Mouse (Mus musculus): ENCODE results near the gene Fnip2.
"Not testable (repeated sequence)": the region's sequence is repeated elsewhere in the genome, so short reads cannot be mapped to it uniquely, and the experiment has no call there.

The Fnip2 gene

DNA sequence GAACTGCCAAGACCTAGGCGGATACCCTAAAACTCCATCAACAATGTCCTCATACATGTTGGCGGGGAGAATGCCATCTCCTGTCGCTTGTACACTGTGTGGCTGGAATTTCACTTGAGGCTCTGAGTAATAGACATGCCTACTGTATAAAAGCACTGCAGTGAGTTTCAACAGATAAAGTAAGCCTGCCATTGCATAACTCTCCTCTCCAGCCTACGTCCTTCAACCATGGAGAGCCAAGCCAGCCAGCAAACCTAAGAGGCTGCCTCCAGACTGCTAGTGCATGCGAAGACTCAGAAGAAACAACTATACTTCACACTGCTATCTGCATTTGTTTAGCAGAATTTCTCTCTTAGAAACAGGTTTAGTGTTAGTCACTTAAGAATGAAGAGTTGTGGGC is 95.2 kb downstream of the Fnip2 start:
- DNase-seq: no peak

DNA sequence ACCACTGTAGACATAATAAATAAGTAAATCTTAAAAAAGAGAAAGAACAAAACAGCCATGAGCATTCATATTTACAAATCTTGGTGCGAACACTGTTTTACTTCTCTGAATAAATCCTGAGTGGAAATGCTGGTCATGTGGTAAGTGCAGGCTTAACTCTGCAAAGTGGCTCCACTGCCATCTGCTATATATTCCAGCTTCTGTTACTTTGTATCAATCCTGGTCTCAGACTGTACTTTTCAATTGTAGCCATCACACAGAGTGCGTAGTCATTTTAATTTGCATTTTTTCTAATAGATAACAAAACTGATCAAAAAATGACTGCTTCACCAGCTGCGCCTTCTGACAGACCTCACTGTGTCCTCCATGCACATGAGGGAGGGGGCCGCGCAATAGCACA is 98.2 kb downstream of the Fnip2 start:
- DNase-seq: no peak

DNA sequence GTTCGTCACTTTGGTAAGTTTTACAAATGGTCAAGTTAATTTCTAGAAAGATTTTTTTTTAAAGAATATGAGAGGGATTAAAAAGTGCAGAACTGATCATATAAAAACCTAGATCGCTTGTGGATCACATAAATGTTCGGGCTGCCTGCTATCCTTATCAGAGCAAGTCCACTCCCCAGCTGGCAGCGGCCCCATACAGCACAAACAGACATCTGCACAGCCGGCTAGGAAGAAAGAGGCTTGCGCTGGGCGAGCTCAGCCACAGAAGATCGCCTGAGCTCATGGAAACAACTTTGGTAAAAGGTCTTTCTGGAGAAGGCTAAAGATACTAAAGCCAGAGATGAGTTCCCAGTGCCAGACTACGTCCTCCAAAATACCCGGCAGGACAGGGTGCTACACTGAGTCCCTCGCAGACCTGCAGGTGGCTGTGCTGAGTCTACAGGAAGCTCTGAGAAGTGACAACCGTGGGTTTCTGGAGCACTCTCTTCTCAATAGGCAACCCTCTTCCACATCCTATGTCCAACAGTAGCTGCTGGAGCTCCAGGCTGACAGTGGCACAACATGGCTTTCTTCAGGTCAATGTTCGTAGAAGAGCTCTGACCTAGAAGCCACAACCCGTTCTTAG is 108.8 kb downstream of the Fnip2 start:
- DNase-seq: no peak

DNA sequence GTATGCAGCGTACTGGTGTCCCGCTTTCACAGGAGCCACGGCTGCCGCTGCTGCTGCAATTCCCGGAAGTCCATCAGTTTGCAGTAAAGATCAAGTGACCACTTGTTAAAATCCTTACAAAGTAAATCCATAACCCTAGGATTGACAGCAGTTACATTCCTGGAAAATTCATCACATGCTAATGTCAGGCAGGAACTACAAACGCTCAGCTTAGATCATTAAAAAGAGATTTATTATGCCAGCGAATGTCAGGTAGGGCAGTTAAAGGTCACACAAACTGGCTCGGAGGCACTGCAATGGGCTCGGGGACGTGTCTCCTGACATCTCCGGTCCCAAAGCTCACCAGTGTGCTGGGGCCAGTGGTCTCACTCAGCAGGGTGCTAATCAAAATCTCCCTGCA is 111.8 kb downstream of the Fnip2 start:
- DNase-seq: no peak

DNA sequence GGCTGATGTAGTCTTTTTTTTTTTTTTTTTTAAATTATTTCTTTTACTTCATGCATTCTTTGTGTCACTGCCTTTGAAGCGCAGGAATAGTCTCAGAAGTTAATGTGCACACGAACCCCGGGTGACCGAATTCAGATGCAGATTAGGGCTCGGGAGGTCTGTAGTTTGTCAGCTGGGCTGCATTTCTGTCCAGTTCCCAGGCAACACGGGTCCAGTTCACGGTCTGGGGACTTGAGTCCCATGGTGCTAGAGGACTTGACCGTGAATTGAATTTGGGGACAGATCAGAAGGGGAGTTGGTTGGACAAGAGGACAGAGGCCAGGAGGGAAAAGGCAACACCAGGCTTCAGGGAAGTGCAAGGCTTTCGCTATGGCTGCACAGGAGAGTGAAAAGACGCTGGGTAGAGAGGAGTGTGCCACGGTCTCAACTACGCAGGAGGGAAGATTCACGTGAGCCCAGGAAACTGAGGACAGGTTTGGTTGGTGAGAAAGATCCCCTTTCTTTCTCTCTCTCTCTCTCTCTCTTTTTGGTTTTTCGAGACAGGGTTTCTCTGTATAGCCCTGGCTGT is 114.8 kb downstream of the Fnip2 start:
- DNase-seq: no peak

DNA sequence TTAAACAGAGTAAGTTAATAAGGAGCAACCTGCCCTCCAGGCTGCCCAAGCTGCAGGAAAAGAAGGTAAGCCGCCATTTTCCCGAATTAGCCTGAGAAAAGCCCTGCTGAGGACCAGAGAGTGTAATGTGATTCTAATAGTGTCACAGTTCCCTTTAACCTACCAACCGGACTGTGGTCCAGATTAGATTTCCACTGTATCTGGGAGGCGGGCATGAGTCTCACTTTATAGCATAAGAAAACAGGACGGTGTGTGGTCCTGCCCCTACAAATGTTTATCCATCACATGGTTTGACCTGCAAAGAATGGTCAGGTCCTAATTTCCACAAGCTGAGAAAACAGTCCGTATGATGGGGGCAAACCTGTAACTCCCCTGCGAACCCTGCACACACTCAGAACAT is 118.2 kb downstream of the Fnip2 start:
- no peak for DNase-seq

DNA sequence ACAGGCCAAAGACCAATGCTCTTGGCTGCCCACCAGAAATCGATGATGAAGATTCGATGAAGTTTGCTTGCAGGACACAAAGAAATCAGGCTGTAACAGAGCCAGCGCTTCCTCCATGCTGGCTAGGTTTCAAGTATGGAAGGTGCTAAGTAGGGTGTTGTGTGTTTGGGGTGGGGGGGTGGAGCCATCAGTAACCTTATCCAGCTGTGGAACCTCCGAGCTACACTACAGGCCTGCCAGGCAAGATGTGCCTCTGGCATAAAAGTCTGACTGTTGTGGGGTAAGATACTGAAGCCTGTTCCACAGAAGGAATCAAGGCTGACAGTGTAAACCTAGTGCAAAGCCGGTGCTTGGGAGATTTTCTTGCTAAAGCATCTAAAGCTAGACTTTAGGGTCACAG is 119.2 kb downstream of the Fnip2 start:
- no peak for DNase-seq

DNA sequence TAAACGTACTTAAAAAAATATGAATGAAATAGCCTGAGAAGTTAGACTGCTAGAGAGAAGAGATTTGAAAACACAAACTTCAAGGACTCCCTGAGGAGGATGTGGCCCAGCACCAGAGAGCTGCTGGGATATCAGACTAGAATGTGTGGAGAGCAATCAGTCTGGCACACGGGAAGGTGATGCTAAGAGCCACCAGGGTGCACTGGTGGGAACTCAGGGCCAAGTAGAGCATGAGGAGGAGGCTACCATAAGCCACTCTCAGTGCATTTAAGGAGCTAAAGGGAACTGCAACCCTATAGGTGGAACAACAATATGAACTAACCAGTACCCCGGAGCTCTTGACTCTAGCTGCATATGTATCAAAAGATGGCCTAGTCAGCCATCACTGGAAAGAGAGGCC is 120.9 kb downstream of the Fnip2 start:
- DNase-seq: not testable (repeated sequence)

DNA sequence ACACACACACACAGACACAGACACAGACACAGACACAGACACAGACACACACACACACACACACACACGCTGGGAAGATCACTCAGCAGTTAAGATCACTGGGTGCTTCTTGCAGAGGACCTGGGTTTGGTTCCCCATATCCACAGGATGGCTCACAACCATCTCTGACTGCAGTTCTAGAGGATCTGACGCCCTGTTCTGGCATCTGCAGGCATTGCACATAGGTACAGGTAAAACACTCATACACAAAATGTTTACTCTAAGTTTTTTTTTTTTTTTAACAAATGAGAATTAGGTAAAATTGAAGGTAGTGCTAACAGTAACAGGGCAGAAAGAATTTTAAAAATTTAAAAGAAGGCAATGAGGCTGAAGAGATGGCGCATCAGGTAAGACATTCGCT is 121.5 kb downstream of the Fnip2 start:
- no peak for DNase-seq

DNA sequence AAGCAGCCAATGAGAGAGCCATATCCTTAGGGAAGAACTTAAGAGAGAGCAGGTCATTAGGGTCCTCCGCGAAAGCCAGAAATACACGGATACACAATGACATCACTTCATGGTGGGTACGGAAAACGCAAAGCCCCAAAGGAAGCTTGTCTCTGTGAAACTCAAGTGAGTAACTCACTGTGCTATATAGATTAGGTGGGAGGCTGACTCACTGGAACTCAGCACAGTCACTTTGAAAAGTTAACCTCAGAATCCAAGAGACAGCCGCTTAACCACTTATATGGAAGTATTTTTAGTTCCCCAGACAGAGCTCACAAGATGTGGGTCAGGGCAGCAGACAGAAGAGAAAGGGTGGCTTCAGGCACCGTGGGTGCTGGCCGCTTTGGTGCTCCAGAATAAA is 122.6 kb downstream of the Fnip2 start:
- no peak for DNase-seq

DNA sequence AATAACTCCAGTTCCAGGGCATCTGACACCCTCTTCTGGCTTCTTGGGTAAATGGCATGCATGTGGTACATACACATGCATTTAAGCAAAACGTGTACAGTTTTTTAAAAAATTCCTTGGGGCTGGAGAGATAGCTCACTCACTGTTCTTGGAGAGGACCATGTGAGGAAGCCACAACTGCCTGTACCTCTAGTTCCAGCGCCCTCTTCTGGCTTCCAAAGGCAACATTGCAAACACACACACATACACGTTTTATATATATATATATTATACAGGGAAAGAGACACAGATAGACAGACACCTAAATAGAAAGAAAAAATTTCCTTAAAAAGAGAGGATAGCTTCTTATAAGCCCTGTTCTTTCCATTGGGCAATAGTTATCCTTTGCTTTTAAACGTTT is 123.7 kb downstream of the Fnip2 start:
- DNase-seq: no peak

DNA sequence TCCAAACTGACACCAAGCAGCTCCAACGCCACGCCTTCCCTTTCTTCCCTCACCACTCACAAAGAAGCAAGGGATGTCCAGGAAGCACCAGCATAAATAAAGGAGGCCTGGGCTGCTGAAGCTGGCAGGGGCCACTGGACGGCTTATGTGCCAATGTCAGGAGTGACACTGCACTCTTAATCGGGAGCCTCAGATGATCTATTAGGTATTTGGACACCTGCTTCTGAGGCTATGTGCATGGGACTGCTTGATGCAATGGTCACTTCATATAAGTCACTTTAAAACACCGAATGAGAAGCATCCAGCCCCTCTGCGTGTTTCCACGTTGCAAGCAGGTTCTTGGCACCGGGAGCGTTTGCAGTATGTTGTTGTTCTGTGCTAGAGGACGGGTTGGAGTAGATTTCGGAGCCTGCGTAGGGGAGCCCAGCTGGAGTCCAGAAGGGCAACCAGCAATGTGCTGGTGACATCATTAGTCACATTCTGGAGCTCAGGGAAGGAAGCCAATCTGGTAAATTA is 126.6 kb downstream of the Fnip2 start:
- DNase-seq: no peak

DNA sequence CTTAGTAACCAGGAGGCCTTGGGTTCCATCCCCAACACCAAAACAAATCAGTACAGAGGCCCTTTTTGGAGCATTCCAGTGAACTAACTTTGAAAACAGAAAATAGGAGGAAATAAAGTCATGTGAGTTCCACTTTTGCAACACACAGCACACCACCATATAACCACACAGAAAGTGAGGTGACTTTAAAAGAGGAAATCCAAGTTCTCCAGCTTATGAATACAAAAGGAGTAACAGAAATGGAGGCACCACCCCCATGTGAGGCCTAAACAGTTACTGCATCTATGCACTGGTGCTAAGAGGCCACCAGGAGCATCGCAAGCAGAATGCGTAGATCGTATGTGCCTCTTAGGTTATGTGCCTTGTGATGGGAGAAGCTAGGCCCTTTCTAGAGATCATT is 129.3 kb downstream of the Fnip2 start:
- no peak for DNase-seq

DNA sequence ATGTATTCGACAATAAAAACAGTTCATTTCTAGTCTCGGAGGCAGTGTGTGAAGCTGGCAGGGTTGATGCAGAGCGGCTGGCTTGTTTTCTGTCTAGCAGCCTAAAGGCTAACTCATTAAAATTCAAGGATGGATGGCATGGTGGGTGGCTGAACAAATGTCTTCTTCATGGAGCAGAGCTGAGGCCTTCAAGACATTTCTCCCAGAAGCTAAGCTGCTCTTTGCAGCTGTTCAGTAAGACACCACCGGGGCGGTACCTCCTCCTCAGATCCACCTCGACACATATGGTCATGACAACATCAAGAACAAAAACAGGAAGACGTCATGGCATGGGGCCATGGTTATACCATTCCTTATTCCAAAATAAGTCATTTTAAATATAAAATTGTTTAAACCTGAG is 131.4 kb downstream of the Fnip2 start:
- no peak for DNase-seq

DNA sequence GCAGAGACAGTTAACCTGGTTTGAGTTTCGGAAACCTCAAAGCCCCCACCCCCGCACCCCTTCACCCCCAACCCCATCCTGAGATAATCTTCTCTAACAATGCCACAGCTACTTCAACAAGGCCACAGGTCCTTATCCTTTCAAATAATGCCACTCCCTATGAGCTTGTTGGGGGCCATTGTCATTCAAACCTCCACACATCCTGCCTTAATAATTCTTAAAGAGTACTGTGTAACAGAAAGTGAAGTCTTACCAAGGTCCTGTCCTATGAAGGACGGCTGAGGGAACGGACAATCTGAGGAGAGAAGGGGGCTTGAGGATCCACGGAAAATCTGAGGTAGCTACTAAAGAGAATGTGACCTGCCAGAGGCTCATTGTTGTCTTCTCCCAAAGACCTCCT is 132.6 kb downstream of the Fnip2 start:
- no peak for DNase-seq

DNA sequence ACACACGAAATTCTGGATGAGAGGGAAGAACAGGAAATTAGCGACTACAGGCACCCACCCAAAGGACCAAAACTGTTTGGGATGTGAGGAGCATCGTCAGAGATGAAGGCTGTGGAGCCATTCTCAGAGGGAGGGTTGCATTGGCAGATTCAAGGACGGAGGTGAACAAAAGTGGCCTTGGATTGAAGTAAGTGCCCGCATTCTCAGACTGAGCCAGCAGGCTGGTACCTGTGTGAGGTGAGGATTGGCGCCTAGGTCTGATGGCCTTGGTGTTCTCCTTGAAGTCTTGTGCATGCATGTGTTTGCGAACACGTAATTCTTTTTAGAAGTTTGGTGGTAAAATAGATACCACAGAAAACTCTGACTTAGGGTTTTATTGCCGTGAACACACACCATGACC is 133.2 kb downstream of the Fnip2 start:
- no peak for DNase-seq

DNA sequence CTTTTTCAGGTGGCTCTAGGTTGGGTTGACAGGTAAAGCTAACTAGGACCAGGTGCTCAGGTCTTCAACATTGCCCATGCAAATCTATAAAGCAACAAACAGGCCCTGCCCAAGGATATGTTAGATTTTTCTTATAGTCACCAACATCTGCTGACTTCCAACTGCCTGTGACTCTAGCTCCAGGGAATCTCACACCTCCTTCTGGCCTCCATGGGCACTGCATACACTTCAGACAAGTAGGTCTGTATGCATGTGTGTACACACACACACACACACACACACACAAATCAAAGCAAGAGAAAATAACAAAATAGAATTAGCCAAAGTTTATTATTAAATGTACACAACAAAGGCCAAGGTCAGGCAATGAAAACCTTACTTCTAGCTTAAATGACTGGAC is 134.0 kb downstream of the Fnip2 start:
- DNase-seq: no peak

DNA sequence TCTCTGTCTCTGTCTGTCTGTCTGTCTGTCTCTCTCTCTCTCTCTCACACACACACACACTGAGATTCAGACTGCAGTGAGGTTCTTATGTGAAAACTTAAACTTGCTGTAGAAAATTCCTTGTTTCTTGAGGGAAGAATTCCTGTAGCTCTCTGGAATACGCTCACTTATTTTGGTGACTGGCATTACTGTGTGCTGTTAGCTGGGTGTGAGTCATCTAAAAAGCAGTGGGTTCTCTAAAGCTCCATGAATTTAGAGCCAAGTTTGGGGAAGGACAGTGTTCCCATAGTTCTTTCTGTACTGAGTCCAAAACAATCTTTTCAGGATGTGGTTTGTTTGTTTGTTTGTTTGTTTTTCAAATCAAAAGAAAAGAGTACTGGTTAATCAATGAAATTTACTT is 142.2 kb downstream of the Fnip2 start:
- no peak for DNase-seq

DNA sequence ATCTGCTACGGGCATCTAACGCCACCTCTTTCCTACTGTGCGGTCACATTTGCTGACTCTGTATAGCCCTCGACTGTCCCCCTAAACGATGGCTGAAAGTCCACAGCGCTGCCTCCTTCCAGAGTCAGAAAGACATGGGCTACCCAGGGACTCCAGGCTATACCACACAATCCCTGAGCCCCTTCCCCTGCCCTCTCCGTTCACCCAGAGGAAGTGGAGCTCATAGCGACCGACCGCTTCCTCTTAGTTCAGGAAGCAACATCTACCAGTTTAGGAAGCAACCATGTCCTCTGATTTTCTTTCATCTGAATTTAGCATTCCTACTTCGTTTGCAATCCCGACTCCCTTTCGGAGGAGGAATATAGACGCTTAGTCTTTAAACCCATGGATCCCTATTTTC is 148.7 kb downstream of the Fnip2 start:
- no peak for DNase-seq

DNA sequence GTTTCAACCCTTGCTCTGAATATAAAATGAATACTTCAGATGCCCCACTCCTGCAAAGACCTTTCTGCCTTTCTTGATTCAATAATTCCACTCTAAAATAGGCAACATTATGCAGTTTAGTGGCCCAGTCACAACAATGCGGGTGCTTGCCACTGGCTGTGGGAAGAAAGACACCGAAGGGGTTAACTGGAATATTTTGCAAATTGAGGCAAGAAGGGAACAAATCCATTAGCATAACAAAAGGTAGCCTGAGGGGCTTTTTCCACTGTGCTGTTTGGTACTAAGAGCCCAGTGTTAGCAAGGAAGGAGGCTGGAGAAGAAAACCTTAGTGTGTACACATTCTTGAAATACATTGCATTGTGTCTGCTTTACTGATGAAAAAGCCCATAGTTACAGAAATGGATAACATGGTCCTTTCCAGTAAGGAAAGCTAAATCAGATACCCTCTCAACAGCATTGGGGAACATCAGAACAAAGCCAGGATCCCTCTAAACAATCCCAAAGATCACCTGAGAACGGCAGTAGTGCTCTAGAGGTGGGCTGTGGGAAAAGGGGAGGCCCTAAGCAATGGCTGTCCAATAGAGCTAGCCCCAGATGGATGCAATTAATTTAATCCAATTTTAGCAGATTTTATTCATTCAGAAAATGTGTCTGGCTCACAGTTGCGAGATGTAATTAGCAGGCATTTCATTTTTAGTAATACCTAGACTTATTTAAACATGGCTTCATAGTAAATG is 150.5 kb downstream of the Fnip2 start:
- DNase-seq: no peak

DNA sequence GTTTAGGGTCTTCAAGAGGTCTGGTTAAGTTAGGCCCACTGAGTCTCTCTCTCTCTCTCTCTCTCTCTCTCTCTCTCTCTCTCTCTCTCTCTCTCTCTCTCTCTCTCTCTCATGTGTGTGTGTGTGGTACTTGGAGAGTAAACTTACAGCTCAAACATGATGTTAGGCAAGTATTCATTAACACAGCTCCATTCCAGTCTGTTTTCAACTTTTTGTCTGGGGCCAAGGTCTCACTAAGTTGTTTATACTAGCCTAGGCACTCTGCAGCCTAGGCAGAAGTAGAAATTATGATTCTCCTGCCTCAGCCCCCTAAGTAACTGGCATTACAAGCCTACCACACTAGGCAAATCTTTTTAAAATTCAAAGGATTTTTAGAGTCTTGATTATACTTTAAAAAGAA is 151.7 kb downstream of the Fnip2 start:
- DNase-seq: no peak

DNA sequence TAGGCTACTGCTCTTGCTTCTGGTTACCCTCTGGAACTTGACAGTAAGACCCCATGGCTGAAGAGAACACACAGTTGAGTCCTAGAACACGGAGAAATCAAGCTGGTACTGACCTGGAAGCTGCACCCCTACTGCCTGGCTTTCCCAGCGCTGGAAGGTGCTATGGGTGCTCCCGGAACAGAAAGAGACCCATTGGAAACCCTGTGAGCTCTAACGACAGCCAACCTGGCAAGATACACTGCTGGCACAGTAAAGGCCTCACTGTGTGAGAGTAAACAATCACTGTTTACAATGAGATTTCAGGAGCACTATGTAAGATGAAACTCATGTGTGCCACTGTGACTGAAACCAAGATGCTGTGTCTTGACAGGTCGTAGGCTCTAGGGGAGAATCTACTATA is 152.5 kb downstream of the Fnip2 start:
- no peak for DNase-seq

DNA sequence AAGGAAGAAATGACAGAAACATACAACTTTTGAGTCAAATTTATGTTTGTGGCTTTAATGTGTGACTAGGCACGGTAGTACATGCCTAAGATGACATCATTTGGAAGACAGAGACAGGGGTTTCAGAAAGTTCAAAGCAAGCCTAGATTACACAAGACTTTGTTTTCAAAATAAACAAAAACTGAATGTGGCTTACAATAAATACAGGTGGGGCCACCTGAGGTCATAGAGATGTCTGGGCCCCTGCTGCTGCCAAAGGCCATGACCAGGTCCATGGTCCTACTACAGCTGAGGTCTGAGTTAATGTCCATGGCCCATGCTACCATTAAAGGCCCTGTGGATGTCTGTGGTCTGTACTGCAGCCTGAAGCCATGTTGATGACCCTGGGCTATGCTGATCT is 154.1 kb downstream of the Fnip2 start:
- DNase-seq: no peak

DNA sequence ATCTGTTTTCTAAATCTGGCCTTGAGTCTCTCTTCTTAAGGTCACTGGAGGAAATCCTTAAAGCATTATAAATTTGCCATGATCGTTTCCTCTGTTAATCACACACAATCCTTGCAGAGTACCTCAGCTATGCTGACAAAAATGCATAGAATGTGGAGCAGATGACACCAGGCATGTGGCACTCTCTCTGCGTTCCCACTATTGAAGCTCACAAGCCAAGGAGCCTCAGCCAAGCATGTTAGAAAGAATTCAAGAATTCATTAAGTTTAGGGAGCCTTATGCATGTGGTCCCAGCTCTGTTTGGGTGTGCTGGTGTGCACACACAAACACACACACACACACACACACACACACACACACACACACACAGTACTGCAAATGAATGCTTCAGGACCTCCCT is 155.9 kb downstream of the Fnip2 start:
- DNase-seq: no peak

DNA sequence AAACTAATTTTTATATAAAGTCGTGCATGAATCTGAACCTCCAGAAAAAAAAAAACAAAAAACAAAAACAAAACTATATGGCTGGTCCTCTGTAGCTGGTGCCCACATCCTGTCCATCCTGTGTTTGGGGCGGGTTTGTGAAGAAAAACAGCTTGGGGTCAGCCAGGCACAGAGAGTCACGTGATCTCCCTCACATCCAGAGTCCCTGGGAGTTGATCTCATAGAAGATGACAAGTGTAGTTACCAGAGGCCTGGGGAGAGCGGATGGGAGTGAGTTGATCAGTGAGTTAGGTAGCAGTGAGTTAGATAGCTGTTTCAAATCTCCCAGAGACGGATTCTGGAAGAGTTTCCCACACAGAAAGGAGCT is 157.0 kb downstream of the Fnip2 start:
- no peak for DNase-seq
